In genomic region chr1:93101571-93102061, GRCm38 (mm10) we compare ENCODE assay signal across 8 mouse cellular contexts. TPM values are rescaled to one million over a fixed set of nuclear protein-coding genes. Genes with fewer than 3 reads are reported as not detected.
DNase-seq lines count a peak whose midpoint lies in the region; ATAC-seq and TF ChIP-seq lines count a peak whose summit lies in the region.

TSS of gene Kif1a (minus strand) at chr1:93101951.

- H3K9me3 ChIP-seq in liver, embryonic 13.5 days (replicated peaks), result no peaks in the 10 kb centered on the region

- DNase-seq in heart, adult 2 months, result peak in 1 of 2 experiments; percentile 37
- DNase-seq in heart, adult 9 months (ENCODE audit: low spot score in 2 of 2), result no peak
- DNase-seq in cerebellum, adult 9-11 months, result peak; percentile 93
- DNase-seq in frontal cortex, postnatal 10 days (ENCODE audit: low spot score in 2 of 2), result peak; percentile 92 to 93
- peak; percentile 32 for DNase-seq in kidney, postnatal 14 days
- DNase-seq in liver, embryonic 13.5 days, result no peak
- DNase-seq in right cerebral cortex, adult 2 months (ENCODE audit: low spot score in 2 of 2), result peak; percentile 91 to 93
- DNase-seq in thymus, adult 2 months, result no peak

- peaks cover 9% of the 10 kb centered on the region for H3K27me3 ChIP-seq in heart, adult 2 months (ENCODE audit: control insufficient read depth, insufficient read depth, low read length)
- H3K27me3 ChIP-seq in liver, embryonic 13.5 days, result peaks cover 62% of the 10 kb centered on the region
- H3K27me3 ChIP-seq in thymus, adult 2 months (ENCODE audit: control insufficient read depth, insufficient read depth, low read length), result peaks cover 8% of the 10 kb centered on the region; the same call in 1 of the 2 replicates

- no peak for ATAC-seq in liver, embryonic 13.5 days (ENCODE audit: low read depth)

- intact Hi-C loops in heart, adult 2 months (cut with DNase I), result no loop called here

- no peak for TF ChIP-seq EP300 in heart, adult 2 months (IDR thresholded peaks at IDR 0.05; ENCODE audit: insufficient read depth, low read depth, low read length)

- no peak for TF ChIP-seq POLR2A in heart, adult 2 months (IDR thresholded peaks at IDR 0.05; ENCODE audit: insufficient read depth, low read depth, low read length)
- TF ChIP-seq POLR2A in thymus, adult 2 months (IDR thresholded peaks at IDR 0.05; ENCODE audit: control insufficient read depth, extremely low read depth, insufficient read depth, low read length, poor library complexity), result no peak

- peak within 1 kb of the TSS; percentile 50 for H3K4me3 ChIP-seq in heart, adult 2 months
- H3K4me3 ChIP-seq in liver, embryonic 13.5 days (replicated peaks), result peak within 1 kb of the TSS; percentile 36
- no peak within 1 kb of the TSS for H3K4me3 ChIP-seq in thymus, adult 2 months (ENCODE audit: control insufficient read depth, insufficient read depth, low read length)

- WGBS in heart, adult 2 months, result under 1% methylated on average over 39 of the region's 39 CpGs
- 2% methylated on average over 38 of the region's 39 CpGs for WGBS in liver, embryonic 13.5 days (ENCODE audit: insufficient replicate concordance)
- 3% methylated on average over 39 of the region's 39 CpGs for WGBS in thymus, adult 2 months

- H3K4me1 ChIP-seq in heart, adult 2 months (ENCODE audit: control insufficient read depth, insufficient read depth, low read length), result no peaks in the 10 kb centered on the region
- H3K4me1 ChIP-seq in liver, embryonic 13.5 days (replicated peaks), result no peaks in the 10 kb centered on the region
- no peaks in the 10 kb centered on the region for H3K4me1 ChIP-seq in thymus, adult 2 months (replicated peaks; ENCODE audit: control insufficient read depth, insufficient read depth, low read length)

- peak within 1 kb of the TSS; percentile 46 for H3K9ac ChIP-seq in heart, adult 2 months (ENCODE audit: low read depth, low read length)
- no peak within 1 kb of the TSS for H3K9ac ChIP-seq in liver, embryonic 13.5 days

- H3K27ac ChIP-seq in heart, adult 2 months, result no peak within 1 kb of the TSS
- H3K27ac ChIP-seq in liver, embryonic 13.5 days, result no peak within 1 kb of the TSS
- no peak within 1 kb of the TSS for H3K27ac ChIP-seq in thymus, adult 2 months (ENCODE audit: control insufficient read depth, insufficient read depth, low read length)

- no peaks in the 10 kb centered on the region for H3K79me2 ChIP-seq in heart, adult 2 months (replicated peaks; ENCODE audit: control insufficient read depth, insufficient read depth, low read length)

- no peak for TF ChIP-seq CTCF in heart, adult 2 months (IDR thresholded peaks at IDR 0.05)
- TF ChIP-seq CTCF in thymus, adult 2 months (IDR thresholded peaks at IDR 0.05; ENCODE audit: borderline replicate concordance, control insufficient read depth, extremely low read depth, insufficient read depth, low read length, poor library complexity), result no peak

- peak within 1 kb of the TSS; percentile 55 for H3K4me2 ChIP-seq in liver, embryonic 13.5 days

- no peaks in the 10 kb centered on the region for H3K36me3 ChIP-seq in heart, adult 2 months (ENCODE audit: control insufficient read depth, insufficient read depth, low read length)
- no peaks in the 10 kb centered on the region for H3K36me3 ChIP-seq in liver, embryonic 13.5 days
- H3K36me3 ChIP-seq in thymus, adult 2 months (ENCODE audit: control insufficient read depth, insufficient read depth, low read length), result no peaks in the 10 kb centered on the region

RNA-seq across cellular contexts. Expression of gene Kif1a, which starts in this region (rescaled TPM):
- 1 to 10 TPM; 1.2 to 2.0 TPM for total RNA-seq in heart, adult 2 months (2021)
- 1.4 and 1.8 TPM in 2 replicates for polyA plus RNA-seq in heart, adult 2 months (2012; rRNA removed)
- polyA plus RNA-seq in liver, embryonic 13.5 days (2015; fragmentation: Nextera tagmentation; extraction: Ambion mirVana), result 0.35 and 0.61 TPM in 2 replicates
- polyA plus RNA-seq in thymus, adult 2 months (2012; rRNA removed), result 1.8 and 2.0 TPM in 2 replicates

Comparison
In these comparisons a context has a peak if more than half of its experiments do, and no peak if none do; other contexts are left out.
1. DNase-seq: peak in cerebellum, adult 9-11 months (single experiment), frontal cortex, postnatal 10 days (2 of 2), kidney, postnatal 14 days (single experiment) and right cerebral cortex, adult 2 months (2 of 2); none in heart, adult 9 months (0 of 2), liver, embryonic 13.5 days (single experiment) and thymus, adult 2 months (single experiment).